Mouse (Mus musculus): ENCODE results near the gene Dlx5. TPM values are rescaled to one million over a fixed set of nuclear protein-coding genes. Genes with fewer than 3 reads are reported as not detected.

Dlx5 gene
- 1 to 10 TPM; 6.1 TPM for total RNA-seq (2021)
- long read RNA-seq, partial matches to known transcripts: 0 of 3 reads
- long read RNA-seq, other reads (novel, unspliced or antisense): 0 of 3 reads

- peak; percentile 41 to 53 for DNase-seq (ENCODE audit: low spot score in 2 of 2)
These were observed at the start of gene Dlx5 for GRCm38 (mm10) chr6:6881638-6882190. Dlx5 (minus strand) TSS chr6:6882085.

DNA sequence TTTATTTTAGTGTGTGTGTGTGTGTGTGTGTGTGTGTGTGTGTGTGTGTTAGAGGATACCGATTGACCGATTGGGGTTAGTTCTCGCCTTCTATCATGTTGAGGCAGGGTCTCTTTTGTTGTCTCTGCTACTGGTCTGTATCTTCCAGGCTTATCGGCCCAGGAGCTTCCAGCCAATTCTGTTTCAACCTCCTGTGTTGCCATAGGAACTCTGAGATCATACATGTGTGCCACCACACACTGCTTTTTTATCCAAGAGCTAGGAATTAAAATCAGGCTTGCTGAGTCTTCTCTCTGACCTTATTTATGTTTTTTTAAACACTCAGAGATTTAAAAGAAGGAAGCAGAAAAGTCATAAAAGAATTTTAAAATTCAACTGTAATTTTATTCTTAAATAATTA lies 49.6 kb upstream of the Dlx5 start:
- no peak for DNase-seq (ENCODE audit: low spot score in 2 of 2)

DNA sequence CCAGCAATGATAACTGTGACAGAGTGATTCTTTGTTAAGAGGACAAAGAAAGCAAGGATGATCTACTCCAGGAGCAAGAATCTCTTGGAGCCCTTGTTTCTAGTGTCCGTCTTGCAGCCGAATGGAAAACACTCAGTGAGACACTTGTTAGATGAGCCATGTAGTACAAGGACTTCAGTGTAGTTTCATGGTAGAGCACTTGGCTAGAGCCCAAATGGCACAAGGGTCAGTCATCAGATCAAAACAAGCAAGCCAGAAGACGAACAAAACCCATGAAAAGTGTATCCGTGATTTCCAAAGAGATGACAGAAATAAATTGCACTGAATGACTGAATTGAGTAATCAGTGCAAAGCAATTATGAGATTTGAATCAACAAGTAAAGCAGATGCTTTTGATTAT lies 48.9 kb upstream of the Dlx5 start:
- no peak for DNase-seq (ENCODE audit: low spot score in 2 of 2)

DNA sequence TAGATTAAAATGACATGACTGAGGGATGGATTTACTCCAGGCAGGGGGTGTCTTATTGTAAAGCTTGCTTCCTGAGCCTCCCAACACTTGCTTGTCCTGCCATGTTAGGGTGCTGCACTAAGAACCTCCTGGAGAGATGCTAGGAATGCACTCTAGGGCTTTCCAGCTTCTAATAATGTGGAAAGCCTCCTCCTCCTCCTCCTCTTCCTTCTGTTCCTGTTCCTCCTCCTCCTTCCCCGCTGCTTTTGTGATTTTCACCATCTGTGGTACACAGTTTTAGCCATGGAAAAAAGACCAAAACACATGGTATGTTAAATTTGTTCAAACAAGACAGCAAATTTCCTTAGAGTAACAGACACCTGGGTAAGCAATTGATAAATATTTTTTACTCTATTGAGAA lies 43.4 kb upstream of the Dlx5 start:
- DNase-seq (ENCODE audit: low spot score in 2 of 2): peak; percentile 9 to 40

- DNase-seq (ENCODE audit: low spot score in 2 of 2): no peak
These were observed 35.4 kb upstream of the Dlx5 start for GRCm38 (mm10) chr6:6917334-6917733.

DNA sequence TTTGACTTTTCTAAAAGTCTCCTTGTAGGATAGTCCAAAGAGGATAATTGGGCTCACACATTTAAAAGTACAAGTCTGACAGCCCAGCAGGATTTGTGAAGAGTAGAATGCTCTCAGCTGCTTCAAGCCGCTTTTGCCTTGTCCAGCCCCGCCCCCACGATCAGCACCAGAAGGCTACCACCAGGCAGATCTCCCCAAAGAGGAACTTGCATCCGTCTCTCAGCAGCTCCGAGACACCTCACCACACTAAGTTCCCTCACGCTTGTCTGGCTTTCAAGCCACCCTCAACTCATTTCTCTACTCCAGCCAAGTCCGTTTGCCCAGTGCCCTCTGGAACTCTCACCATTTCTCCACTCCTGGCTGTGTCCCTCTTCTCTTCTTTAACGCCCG lies 33.6 kb upstream of the Dlx5 start:
- no peak for DNase-seq (ENCODE audit: low spot score in 2 of 2)

DNA sequence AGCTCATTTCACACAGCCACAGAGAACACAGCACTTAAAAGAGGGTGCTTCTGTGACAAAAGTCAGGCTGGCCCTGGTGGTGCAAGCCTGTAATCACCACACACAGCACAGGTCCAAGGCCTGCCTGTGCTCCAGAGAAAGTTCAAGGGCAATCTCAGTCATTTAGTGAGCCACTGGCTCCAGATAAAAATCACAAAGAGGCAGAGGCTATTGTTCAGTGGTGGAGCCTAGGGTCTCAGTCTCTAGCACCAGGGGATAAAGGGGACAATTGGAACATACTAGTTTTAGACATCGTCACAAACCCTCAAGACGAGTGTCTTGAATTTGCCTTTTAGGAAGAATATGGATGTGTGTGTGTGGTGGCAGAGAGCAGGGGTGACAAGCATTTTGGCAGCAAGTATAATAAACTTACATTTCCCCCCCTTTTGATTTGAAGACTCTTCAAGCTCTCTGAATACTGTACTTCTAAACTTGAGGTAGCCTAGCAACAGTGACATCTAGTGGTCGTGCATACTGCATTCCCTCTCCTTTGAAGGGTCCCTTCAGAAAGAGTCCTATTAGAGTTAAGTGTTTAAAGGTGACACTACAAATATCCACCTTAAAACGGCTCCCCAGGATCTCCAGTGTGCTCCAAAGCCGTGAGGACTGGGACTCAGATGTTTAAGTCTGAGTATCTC lies 33.1 kb upstream of the Dlx5 start:
- peak in 1 of 2 experiments; percentile 71 for DNase-seq (ENCODE audit: low spot score in 2 of 2)

GRCm38 (mm10) chr6:6914304-6914703 lies 32.4 kb upstream of the Dlx5 start:
- DNase-seq (ENCODE audit: low spot score in 2 of 2): no peak

GRCm38 (mm10) chr6:6909586-6909985 lies 27.7 kb upstream of the Dlx5 start:
- DNase-seq (ENCODE audit: low spot score in 2 of 2): no peak

GRCm38 (mm10) chr6:6890047-6890446 lies 8.2 kb upstream of the Dlx5 start:
- no peak for DNase-seq (ENCODE audit: low spot score in 2 of 2)

GRCm38 (mm10) chr6:6886225-6886624 lies 4.3 kb upstream of the Dlx5 start:
- no peak for DNase-seq (ENCODE audit: low spot score in 2 of 2)

DNA sequence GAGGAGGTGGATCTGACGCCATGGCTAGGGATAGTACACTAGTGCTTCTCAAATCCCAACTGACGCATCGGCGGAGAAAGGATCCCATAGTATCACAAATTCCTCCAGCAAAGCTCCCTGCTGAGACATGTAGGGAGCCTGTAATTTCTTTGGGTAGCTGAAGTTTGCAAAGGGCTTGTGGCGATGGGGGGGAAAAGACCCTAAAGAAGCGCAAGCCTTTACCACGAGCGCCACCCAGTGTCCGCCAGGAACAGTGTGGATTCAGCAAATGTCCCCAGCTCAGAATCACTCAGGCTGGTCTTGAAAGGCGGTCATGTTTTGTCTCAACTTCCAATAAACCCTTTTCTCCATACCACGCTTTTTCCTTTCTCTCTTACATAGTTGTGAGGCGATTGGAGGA lies 3.0 kb upstream of the Dlx5 start:
- DNase-seq (ENCODE audit: low spot score in 2 of 2): peak in 1 of 2 experiments; percentile 72

- no peak for DNase-seq (ENCODE audit: low spot score in 2 of 2)
These were observed 447 bp upstream of the Dlx5 start for GRCm38 (mm10) chr6:6882266-6882797.

GRCm38 (mm10) chr6:6881115-6881637 lies 709 bp downstream of the Dlx5 start:
- no peak for DNase-seq (ENCODE audit: low spot score in 2 of 2)

GRCm38 (mm10) chr6:6880361-6881114 lies 1.3 kb downstream of the Dlx5 start:
- DNase-seq (ENCODE audit: low spot score in 2 of 2): no peak

DNA sequence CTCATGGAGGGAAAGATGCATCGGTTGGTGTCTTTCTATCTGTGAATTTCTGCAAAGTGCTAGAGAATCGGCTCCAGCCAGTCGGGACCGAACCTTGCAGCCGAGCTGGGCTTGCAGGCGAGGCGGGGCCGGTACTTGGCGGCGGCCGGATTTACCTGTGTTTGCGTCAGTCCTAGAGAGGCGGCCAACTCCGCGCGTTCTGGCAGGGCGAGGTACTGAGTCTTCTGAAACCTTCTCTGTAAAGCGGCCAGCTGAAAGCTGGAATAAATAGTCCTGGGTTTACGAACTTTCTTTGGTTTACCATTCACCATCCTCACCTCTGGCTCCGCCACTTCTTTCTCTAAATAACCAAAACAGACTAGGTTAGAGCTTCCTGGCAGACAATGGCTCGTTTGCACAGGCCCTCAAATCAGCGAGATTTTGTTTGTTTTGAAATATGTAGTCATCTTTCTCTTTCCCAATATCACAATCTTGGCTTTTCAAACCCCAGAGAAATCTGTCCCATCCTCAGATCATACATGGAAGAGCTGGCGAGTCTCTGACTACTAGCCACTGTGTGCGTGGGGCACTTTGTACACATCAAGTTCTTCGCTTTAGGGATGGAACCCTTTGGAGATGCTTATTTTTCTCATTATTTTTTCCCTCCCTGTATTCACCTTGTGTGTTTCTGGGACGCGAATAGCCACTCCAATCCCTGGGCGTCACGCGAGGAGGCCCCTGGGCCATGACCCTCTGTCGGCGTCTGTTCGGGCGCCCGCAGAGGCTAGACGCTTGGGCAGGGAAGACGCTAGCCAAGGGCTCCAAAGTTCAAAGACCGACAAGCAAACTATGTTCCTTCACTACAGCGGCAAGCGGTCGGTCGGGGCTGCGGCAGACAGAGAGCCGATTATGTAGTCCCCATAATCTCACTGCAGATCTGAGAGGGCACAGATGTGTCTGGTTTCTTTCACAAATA lies 2.2 kb downstream of the Dlx5 start:
- DNase-seq (ENCODE audit: low spot score in 2 of 2): no peak

- no peak for DNase-seq (ENCODE audit: low spot score in 2 of 2)
These were observed 3.0 kb downstream of the Dlx5 start for GRCm38 (mm10) chr6:6878841-6879291.

DNA sequence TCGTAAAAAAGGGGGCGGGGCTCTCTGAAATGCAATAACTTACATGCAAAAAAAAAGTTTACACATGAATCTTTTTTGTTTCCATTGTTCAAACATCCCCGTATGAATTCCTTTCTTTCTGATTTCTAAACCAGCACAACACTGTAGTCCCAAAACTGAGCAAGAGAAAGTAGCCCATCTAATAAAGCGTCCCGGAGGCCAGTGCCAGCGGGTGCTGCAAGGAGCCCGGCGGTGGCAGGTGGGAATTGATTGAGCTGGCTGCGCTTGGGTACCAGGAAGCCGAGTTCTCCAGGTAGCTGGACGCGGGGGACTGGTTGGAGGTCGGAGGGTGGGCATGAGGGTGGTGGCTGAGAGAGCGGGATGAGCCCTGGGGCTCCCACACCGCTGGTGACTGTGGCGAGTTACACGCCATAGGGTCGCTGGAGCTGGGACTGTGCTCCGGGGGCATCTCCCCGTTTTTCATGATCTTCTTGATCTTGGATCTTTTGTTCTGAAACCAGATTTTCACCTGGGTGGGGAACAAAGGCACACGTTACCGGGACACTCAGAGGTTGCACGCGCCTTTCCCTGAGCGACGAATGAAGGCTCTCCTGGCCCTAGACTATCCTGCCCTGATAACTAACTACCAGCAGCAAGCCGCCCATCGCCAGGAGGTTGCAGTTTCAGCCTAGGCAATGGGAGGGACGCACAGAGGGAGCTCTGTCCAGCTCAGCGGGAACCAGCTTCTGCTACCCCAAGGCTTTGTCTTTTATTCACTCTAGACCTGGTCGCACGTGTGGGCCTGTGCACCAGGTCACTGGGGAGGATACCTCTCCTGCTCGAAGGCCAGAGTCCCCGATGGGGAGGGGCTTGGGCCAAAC lies 3.7 kb downstream of the Dlx5 start:
- DNase-seq (ENCODE audit: low spot score in 2 of 2): no peak

DNA sequence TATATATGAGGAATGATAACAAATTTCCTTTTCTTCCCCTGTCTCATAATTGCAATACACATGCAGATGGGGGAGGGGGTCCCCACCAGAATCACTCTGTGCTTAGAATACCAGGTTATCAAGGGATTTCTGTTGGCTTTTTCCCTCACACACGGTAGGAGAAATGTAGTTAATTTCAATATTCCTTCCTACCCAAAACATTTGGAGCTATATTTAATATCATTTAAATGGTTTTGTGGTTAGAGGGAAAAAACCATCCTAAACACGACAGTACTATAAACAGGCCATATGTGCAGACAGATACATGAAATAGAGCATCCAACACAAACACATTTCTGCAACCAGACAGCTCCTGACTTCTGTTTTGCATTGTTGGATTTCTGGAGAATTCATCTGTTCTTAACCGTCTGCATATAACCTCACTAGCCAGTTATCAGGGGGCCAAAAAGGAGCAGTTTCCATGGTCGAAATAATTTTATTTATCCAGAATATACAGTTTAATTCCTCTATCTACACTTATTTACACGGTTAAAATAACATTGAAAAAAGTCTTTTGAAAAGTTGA lies 4.5 kb downstream of the Dlx5 start:
- no peak for DNase-seq (ENCODE audit: low spot score in 2 of 2)

All from layer of hippocampus, adult 18-20 months (tissue).